Mouse (Mus musculus) ES-E14 (cell line): ENCODE measurements at regions not wholly inside any gene's neighbourhood (a gene's known extent, or its start where the extent isn't known, plus 50 kb on each side); places are given as distances from the start of the nearest gene placed in this dataset.

ENCODE experiments used
- DNase-seq: peaks from one replicate; pipeline ENCODE4 v3.0.0-alpha.2; 2013; ENCODE audit warnings: low read depth, low spot score
- H3K27ac ChIP-seq: 2 replicates; pipeline ENCODE4 v1.5.1; 2012; ENCODE audit warnings: low read depth, mild to moderate bottlenecking, low read length, moderate library complexity, mixed read lengths; ENCODE audit not compliant: poor library complexity, insufficient read depth, severe bottlenecking
- H3K36me3 ChIP-seq: 2 replicates; pipeline ENCODE4 v1.6.1; 2012; ENCODE audit warnings: mild to moderate bottlenecking, low read length, moderate library complexity, mixed read lengths; ENCODE audit not compliant: control insufficient read depth, poor library complexity, insufficient read depth, severe bottlenecking
- H3K4me1 ChIP-seq, 2 experiments: fragments of 150-350 bp in 1 of 2; sonication (generic) in 1 of 2; 2 replicates each; pipeline ENCODE4 v1.6.1; 2012; ENCODE audit warnings: low read length in 2 of 2, mild to moderate bottlenecking in 1 of 2, mixed read lengths in 1 of 2; ENCODE audit not compliant: control insufficient read depth in 2 of 2, insufficient read depth in 2 of 2, poor library complexity in 1 of 2
- H3K4me3 ChIP-seq, 2 experiments: fragments of 150-350 bp in 1 of 2; sonication (generic) in 1 of 2; 2 replicates each; pipeline ENCODE4 v1.5.1; 2012; ENCODE audit warnings: low read length in 2 of 2, low read depth in 1 of 2, mild to moderate bottlenecking in 1 of 2, mixed read lengths in 1 of 2; ENCODE audit not compliant: insufficient read depth in 1 of 2, poor library complexity in 1 of 2, severe bottlenecking in 1 of 2
- H3K9ac ChIP-seq: 2 replicates; pipeline ENCODE4 v1.6.1; 2012; ENCODE audit warnings: low read depth, mild to moderate bottlenecking, low read length, mixed read lengths; ENCODE audit not compliant: poor library complexity, insufficient read depth, severe bottlenecking
- H3K9me3 ChIP-seq: fragments of 150-350 bp; sonication (generic); 2 replicates; pipeline ENCODE4 v1.6.1; 2012; ENCODE audit warnings: low read depth, mild to moderate bottlenecking, low read length; ENCODE audit not compliant: control insufficient read depth, insufficient read depth
- CHD2 ChIP-seq: IDR thresholded peaks from 2 replicates; pipeline ENCODE4 v1.6.1; 2014; ENCODE audit warnings: mild to moderate bottlenecking, low read depth, low read length, inconsistent platforms
- HCFC1 ChIP-seq: IDR thresholded peaks from 2 replicates; pipeline ENCODE4 v1.6.1; 2012; ENCODE audit warnings: low read length, inconsistent platforms, borderline replicate concordance; ENCODE audit not compliant: insufficient read depth
- MAFK ChIP-seq: IDR thresholded peaks from 2 replicates; pipeline ENCODE4 v1.6.1; 2014; ENCODE audit warnings: mild to moderate bottlenecking, low read depth, low read length, inconsistent platforms; ENCODE audit not compliant: insufficient read depth
- ZC3H11A ChIP-seq: IDR thresholded peaks from 2 replicates; pipeline ENCODE4 v1.6.1; 2012; ENCODE audit warnings: low read depth, mild to moderate bottlenecking, inconsistent platforms, low read length, borderline replicate concordance
- ZNF384 ChIP-seq: IDR thresholded peaks from 2 replicates; pipeline ENCODE4 v1.6.1; 2012; ENCODE audit warnings: low read depth, low read length, inconsistent platforms
- in situ Hi-C, 2 experiments: fragments of 600-800 bp; cut with MboI; formaldehyde crosslinking; loops; one replicate each; pipeline ENCODE4 v1.15.1; 2025; ENCODE audit warnings: low sequenced_read_pairs in 2 of 2, inconsistent platforms in 1 of 2; ENCODE audit not compliant: unreplicated experiment in 2 of 2

GRCm38 (mm10) chr6:126291581-126291980 lies 124.9 kb upstream of the Ntf3 start:
- in situ Hi-C loops, result no loop called here
- Histone ChIP-seq H3K4me3 (no peak overlapping the region), H3K9me3 (no peaks in the 10 kb centered on the region), H3K27ac (no peak overlapping the region), H3K36me3 (no peaks in the 10 kb centered on the region), H3K4me1 (no peaks in the 10 kb centered on the region), H3K9ac (no peak overlapping the region)
- no peak for DNase-seq
- TF ChIP-seq CHD2, result no peak
- no peak for TF ChIP-seq ZC3H11A
- no peak for TF ChIP-seq MAFK
- no peak for TF ChIP-seq HCFC1
- no peak for TF ChIP-seq ZNF384

- Histone ChIP-seq H3K27ac (no peak overlapping the region), H3K9ac (no peak overlapping the region), H3K4me3 (no peak overlapping the region), H3K4me1 (no peaks in the 10 kb centered on the region), H3K9me3 (no peaks in the 10 kb centered on the region), H3K36me3 (no peaks in the 10 kb centered on the region)
- in situ Hi-C loops, result no loop called here
- TF ChIP-seq ZC3H11A (no peak), ZNF384 (no peak), CHD2 (no peak), HCFC1 (no peak), MAFK (no peak)
- no peak for DNase-seq
Observed at GRCm38 (mm10) chr6:126287166-126287565, 120.5 kb upstream of the Ntf3 start.

DNA sequence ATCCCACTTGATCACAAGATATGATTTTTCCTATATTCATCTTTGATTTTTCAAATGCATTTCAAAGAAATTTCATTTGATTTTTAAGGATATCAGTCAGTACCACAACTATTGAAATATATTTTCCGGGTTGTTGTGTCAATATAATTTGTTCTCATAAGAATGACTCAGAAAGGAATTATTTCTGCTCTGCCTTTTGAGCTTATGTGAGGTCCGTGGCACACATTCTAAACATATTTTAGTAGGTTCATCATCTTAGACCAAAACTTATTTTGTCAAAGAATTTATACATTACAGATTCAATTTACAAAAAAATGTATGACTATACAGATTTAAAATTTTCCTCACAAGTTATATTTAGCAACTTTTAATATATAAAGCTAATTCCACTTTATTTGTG lies 119.5 kb upstream of the Ntf3 start:
- no peaks in the 10 kb centered on the region for H3K4me1 ChIP-seq
- no peaks in the 10 kb centered on the region for H3K9me3 ChIP-seq
- in situ Hi-C loops, result no loop called here
- H3K36me3 ChIP-seq, result no peaks in the 10 kb centered on the region
- no peak overlapping the region for H3K27ac ChIP-seq
- TF ChIP-seq ZC3H11A (no peak), CHD2 (no peak), HCFC1 (no peak), ZNF384 (no peak)
- no peak overlapping the region for H3K9ac ChIP-seq
- no peak for DNase-seq
- H3K4me3 ChIP-seq, result no peak overlapping the region

- DNase-seq, result no peak
- Histone ChIP-seq H3K9ac (no peak overlapping the region), H3K4me1 (no peaks in the 10 kb centered on the region), H3K36me3 (no peaks in the 10 kb centered on the region), H3K9me3 (no peaks in the 10 kb centered on the region), H3K27ac (no peak overlapping the region), H3K4me3 (no peak overlapping the region)
- in situ Hi-C loops, result no loop called here
- TF ChIP-seq ZNF384, result no peak
- TF ChIP-seq ZC3H11A, result no peak
- no peak for TF ChIP-seq MAFK
- no peak for TF ChIP-seq HCFC1
- no peak for TF ChIP-seq CHD2
Observed at GRCm38 (mm10) chr6:126284409-126284808, 117.7 kb upstream of the Ntf3 start.

DNA sequence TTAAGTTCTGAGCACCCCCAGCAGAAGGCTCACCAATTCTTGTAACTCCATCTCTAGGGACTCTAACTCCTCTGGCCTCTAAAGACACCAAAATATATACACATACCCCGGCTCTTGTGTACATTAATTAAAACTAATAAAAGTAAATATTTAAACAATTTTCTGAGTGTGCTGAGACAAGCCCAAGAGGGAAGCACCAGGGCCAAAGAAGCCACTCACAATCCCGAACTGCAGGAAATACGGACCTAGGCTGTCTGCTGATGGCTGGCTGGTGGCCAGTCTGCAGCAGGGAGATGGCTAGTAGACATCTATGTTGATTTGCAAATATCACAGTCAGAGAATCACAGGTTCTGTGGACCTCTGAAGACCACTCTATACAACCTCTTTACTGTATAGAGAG lies 113.6 kb upstream of the Ntf3 start:
- no peak for TF ChIP-seq ZC3H11A
- H3K4me1 ChIP-seq, result no peaks in the 10 kb centered on the region
- H3K9ac ChIP-seq, result no peak overlapping the region
- H3K4me3 ChIP-seq, result no peak overlapping the region
- H3K27ac ChIP-seq, result no peak overlapping the region
- in situ Hi-C loops, result no loop called here
- H3K36me3 ChIP-seq, result no peaks in the 10 kb centered on the region
- DNase-seq, result no peak
- no peaks in the 10 kb centered on the region for H3K9me3 ChIP-seq
